Comparison of ENCODE assay signal across 1 mouse cellular context in the genomic region with DNA sequence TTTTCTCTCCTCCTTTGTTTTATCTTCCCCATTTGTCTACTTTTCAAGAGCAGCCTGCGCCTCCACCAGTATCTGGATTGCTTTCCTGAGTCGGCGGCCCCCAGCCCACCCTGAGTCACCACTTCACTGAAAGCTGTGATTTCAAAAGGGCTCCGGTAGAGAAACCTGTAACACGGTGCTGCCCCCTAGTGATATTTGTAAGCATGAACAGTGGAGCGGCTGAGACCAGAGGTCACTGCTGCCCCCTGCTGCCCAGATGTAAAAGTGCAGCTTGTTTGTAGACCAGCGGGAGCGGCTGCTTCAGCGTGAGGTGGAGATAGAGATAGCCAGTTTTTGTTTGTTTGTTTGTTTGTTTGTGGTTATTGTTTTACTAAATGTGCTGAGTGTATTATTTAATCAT.
TF ChIP-seq lines count a peak whose summit lies in the region.

No protein-coding gene starts in this region.

TF ChIP-seq in CH12.LX, 34 proteins besides CTCF, POLR2A, EP300 and RAD21 (continued from another document):
- TF ChIP-seq TCF12 (IDR thresholded peaks at IDR 0.05; ENCODE audit: low read depth, low read length) (peak; percentile 54; the same call in 1 of the 2 replicates), TBP (conservative IDR thresholded peaks at IDR 0.05; ENCODE audit: low read depth, low read length) (no peak), GABPA (IDR thresholded peaks at IDR 0.05; ENCODE audit: insufficient replicate concordance, low read depth, low read length) (no peak), MAZ (IDR thresholded peaks at IDR 0.05; ENCODE audit: low read depth, low read length) (0 out of 2 replicates have a peak, but pooled peaks have one; percentile 67), MAX (IDR thresholded peaks at IDR 0.05; ENCODE audit: low read length) (0 out of 2 replicates have a peak, but pooled peaks have one; percentile 27), SMC3 (IDR thresholded peaks at IDR 0.05; ENCODE audit: low read depth, low read length) (peak; percentile 85)
